Mouse (Mus musculus): ENCODE measurements around the gene Ptprh.
"Not testable (repeated sequence)": the region's sequence is repeated elsewhere in the genome, so short reads cannot be mapped to it uniquely, and the experiment has no call there.

- TF ChIP-seq CTCF (conservative IDR thresholded peaks at IDR 0.05 in 1 of 2, IDR thresholded peaks at IDR 0.05 in 1 of 2; ENCODE audit: low read depth in 2 of 2, low read length in 2 of 2); NELFE (IDR thresholded peaks at IDR 0.05; ENCODE audit: low read depth, low read length); CHD2 (IDR thresholded peaks at IDR 0.05; ENCODE audit: low read length); POLR2A (IDR thresholded peaks at IDR 0.05; ENCODE audit: low read depth, low read length); TBP (conservative IDR thresholded peaks at IDR 0.05; ENCODE audit: low read depth, low read length); UBTF (IDR thresholded peaks at IDR 0.05; ENCODE audit: low read depth, low read length); RCOR1 (conservative IDR thresholded peaks at IDR 0.05; ENCODE audit: low read depth, low read length); SMC3 (IDR thresholded peaks at IDR 0.05; ENCODE audit: low read depth, low read length); MAX (IDR thresholded peaks at IDR 0.05; ENCODE audit: low read length); PAX5 (IDR thresholded peaks at IDR 0.05; ENCODE audit: low read length); ETS1 (conservative IDR thresholded peaks at IDR 0.05; ENCODE audit: low read depth, low read length); ELF1 (IDR thresholded peaks at IDR 0.05; ENCODE audit: low read depth, low read length); ZNF384 (IDR thresholded peaks at IDR 0.05; ENCODE audit: low read depth, low read length); ZMIZ1 (IDR thresholded peaks at IDR 0.05; ENCODE audit: low read depth, low read length): not testable (repeated sequence)
Observed at GRCm38 (mm10) chr7:4530166-4530565, 73.7 kb downstream of the Ptprh start.
